Comparison of ENCODE assay signal across 10 mouse cellular contexts in the genomic region with DNA sequence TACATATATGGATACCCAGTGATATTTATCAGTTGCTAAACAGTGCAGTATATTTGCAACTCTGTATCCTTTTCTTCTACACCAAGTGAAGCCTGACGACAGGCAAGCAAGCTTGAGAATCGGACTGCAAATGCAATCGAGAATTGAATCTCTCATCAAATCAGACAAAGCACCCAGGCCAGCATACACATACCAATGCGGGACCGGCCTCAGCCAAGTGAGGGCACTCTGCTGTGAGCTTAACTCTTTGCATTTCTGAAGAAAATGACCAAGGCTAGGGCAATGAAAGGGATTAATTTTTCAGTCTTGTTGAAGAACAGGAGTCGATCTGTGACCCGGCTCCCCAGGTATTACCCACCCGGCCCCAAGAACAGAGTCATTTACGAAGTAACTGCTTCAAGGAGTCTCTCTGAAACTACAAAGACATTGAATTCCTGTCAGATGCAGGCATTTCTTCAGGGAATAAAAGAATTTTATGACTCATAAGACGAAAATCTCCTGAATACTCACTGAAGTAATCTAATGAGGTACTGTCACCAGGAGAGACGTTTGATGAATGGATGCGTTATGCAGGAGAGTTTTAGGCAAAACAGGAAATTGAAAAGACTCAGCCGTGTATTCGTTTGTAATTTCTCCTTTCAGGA.
DNase-seq lines count a peak whose midpoint lies in the region; ATAC-seq and TF ChIP-seq lines count a peak whose summit lies in the region.
"Had no signal": no experiment of that assay in that cellular context is flagged by ENCODE, and none has a peak within 500 bp of the region (broad histone marks: within the 10 kb centered on the region; RNA-seq: fewer than 3 reads in every experiment).

No protein-coding gene starts in this region.

- H3K4me2 ChIP-seq in heart, embryonic 13.5 days, result 0 out of 2 replicates have a peak overlapping the region, but pooled peaks have one; percentile 1
- no peak overlapping the region for H3K4me2 ChIP-seq in lung, embryonic 15.5 days
- peak overlapping the region; percentile 43 for H3K4me2 ChIP-seq in forebrain, embryonic 13.5 days
- 0 out of 2 replicates have a peak overlapping the region, but pooled peaks have one; percentile 11 for H3K4me2 ChIP-seq in stomach, postnatal 0 days (replicated peaks; ENCODE audit: low read depth)

- no peak for DNase-seq in heart, postnatal 25 days (ENCODE audit: low spot score)
- DNase-seq in lung, postnatal 25 days (ENCODE audit: low spot score), result no peak
- no peak for DNase-seq in stomach, postnatal 0 days (ENCODE audit: low spot score)
- no peak for DNase-seq in thymus, adult 18-20 months
- DNase-seq: kidney, postnatal 36 days; lung, postnatal 10 days had no signal

- H3K4me1 ChIP-seq in heart, embryonic 13.5 days, result peaks cover 33% of the 10 kb centered on the region
- peaks cover 35% of the 10 kb centered on the region for H3K4me1 ChIP-seq in lung, embryonic 15.5 days
- H3K4me1 ChIP-seq in forebrain, embryonic 13.5 days, result peaks cover 33% of the 10 kb centered on the region
- H3K4me1 ChIP-seq in stomach, postnatal 0 days (replicated peaks; ENCODE audit: control insufficient read depth, insufficient read depth), result no peaks in the 10 kb centered on the region

- H3K9me3 ChIP-seq in heart, embryonic 13.5 days, result no peaks in the 10 kb centered on the region
- H3K9me3 ChIP-seq in lung, embryonic 15.5 days, result no peaks in the 10 kb centered on the region
- H3K9me3 ChIP-seq in forebrain, embryonic 13.5 days (replicated peaks), result no peaks in the 10 kb centered on the region
- H3K9me3 ChIP-seq in stomach, postnatal 0 days (ENCODE audit: control insufficient read depth, low read length), result no peaks in the 10 kb centered on the region

- peaks cover 26% of the 10 kb centered on the region for H3K36me3 ChIP-seq in heart, embryonic 13.5 days
- H3K36me3 ChIP-seq in lung, embryonic 15.5 days, result no peaks in the 10 kb centered on the region
- no peaks in the 10 kb centered on the region for H3K36me3 ChIP-seq in forebrain, embryonic 13.5 days (ENCODE audit: poor library complexity, severe bottlenecking)
- H3K36me3 ChIP-seq in stomach, postnatal 0 days (ENCODE audit: control insufficient read depth, insufficient read depth, low read length), result no peaks in the 10 kb centered on the region

- H3K9ac ChIP-seq in heart, embryonic 13.5 days, result no peak overlapping the region
- no peak overlapping the region for H3K9ac ChIP-seq in lung, embryonic 15.5 days
- peak overlapping the region; percentile 26; the same call in 1 of the 2 replicates for H3K9ac ChIP-seq in forebrain, embryonic 13.5 days
- no peak overlapping the region for H3K9ac ChIP-seq in stomach, postnatal 0 days (ENCODE audit: low read length)

- peak overlapping the region; percentile 75; the same call in 1 of the 2 replicates for H3K27ac ChIP-seq in heart, embryonic 13.5 days (replicated peaks)
- peak overlapping the region; percentile 31; the same call in 1 of the 2 replicates for H3K27ac ChIP-seq in lung, embryonic 15.5 days
- H3K27ac ChIP-seq in forebrain, embryonic 13.5 days, result peak overlapping the region; percentile 69
- H3K27ac ChIP-seq in stomach, postnatal 0 days (replicated peaks), result no peak overlapping the region

- no peaks in the 10 kb centered on the region for H3K27me3 ChIP-seq in heart, embryonic 13.5 days (replicated peaks)
- no peaks in the 10 kb centered on the region for H3K27me3 ChIP-seq in lung, embryonic 15.5 days
- H3K27me3 ChIP-seq in forebrain, embryonic 13.5 days, result no peaks in the 10 kb centered on the region
- H3K27me3 ChIP-seq in stomach, postnatal 0 days (ENCODE audit: control insufficient read depth, insufficient read depth, low read length), result no peaks in the 10 kb centered on the region

- 52% methylated on average over 14 of the region's 14 CpGs for WGBS in heart, embryonic 13.5 days
- WGBS in lung, embryonic 15.5 days, result 33% methylated on average over 14 of the region's 14 CpGs
- WGBS in forebrain, embryonic 13.5 days, result 14% methylated on average over 14 of the region's 14 CpGs
- 33% methylated on average over 14 of the region's 14 CpGs for WGBS in stomach, postnatal 0 days

- no peak for TF ChIP-seq EP300 in stomach, postnatal 0 days (optimal IDR thresholded peaks at IDR 0.05)

- no peak for ATAC-seq in heart, embryonic 13.5 days (ENCODE audit: extremely low read depth, insufficient number of reproducible peaks, low FRiP score, low TSS enrichment)
- no peak for ATAC-seq in lung, embryonic 15.5 days (ENCODE audit: borderline replicate concordance, extremely low read depth, low FRiP score, low TSS enrichment)
- no peak for ATAC-seq in forebrain, embryonic 13.5 days
- no peak for ATAC-seq in stomach, postnatal 0 days (ENCODE audit: low FRiP score, low TSS enrichment)
- no peak for ATAC-seq in activated CD4-positive, CD25-positive, alpha-beta regulatory T cell, adult 4 months

- no peak for TF ChIP-seq CTCF in stomach, postnatal 0 days (IDR thresholded peaks at IDR 0.05; ENCODE audit: low read depth)

- intact Hi-C loops in heart, postnatal 25 days (cut with DNase I), result no loop called here

- H3K4me3 ChIP-seq in heart, embryonic 13.5 days, result no peak overlapping the region
- H3K4me3 ChIP-seq in lung, embryonic 15.5 days, result no peak overlapping the region
- H3K4me3 ChIP-seq in forebrain, embryonic 13.5 days, result no peak overlapping the region
- no peak overlapping the region for H3K4me3 ChIP-seq in stomach, postnatal 0 days (ENCODE audit: low read depth, low read length)
